Mouse (Mus musculus): Measurements from ENCODE around the gene Nfya. TPM values are rescaled to one million over a fixed set of nuclear protein-coding genes. Genes with fewer than 3 reads are reported as not detected.

The Nfya gene
- total RNA-seq (2021) = 10 to 100 TPM; 31.5 to 33.3 TPM
- long read RNA-seq, experiment 1, partial matches to known transcripts = 0 of 1 reads
- long read RNA-seq, experiment 1, other reads (novel, unspliced or antisense) = 1 of 1 reads
- long read RNA-seq, experiment 2, partial matches to known transcripts = 0 of 2 reads
- long read RNA-seq, experiment 2, other reads (novel, unspliced or antisense) = 2 of 2 reads

- intact Hi-C loops (cut with DNase I) = loop anchor here (5.0 to 10.0 kb wide), 3 partner anchors 72 to 995 kb away; no protein-coding TSS in a partner anchor
- DNase-seq (ENCODE audit: low spot score in 2 of 2) = peak; percentile 100
These were observed at the start of gene Nfya, which contains the start of gene Oard1 for GRCm38 (mm10) chr17:48409380-48410298. Gene Nfya (minus strand): TSS chr17:48409906. Gene Oard1 (plus strand): TSS chr17:48410014.

- intact Hi-C loops (cut with DNase I) = no loop called here
- no peak for DNase-seq (ENCODE audit: low spot score in 2 of 2)
These were observed 48.4 kb upstream of the Nfya start for GRCm38 (mm10) chr17:48457971-48458653.

GRCm38 (mm10) chr17:48455955-48456354, 46.2 kb upstream of the Nfya start:
- no peak for DNase-seq (ENCODE audit: low spot score in 2 of 2)
- intact Hi-C loops (cut with DNase I) = no loop called here

GRCm38 (mm10) chr17:48454688-48455087, 45.0 kb upstream of the Nfya start, which contains the start of gene Unc5cl:
Gene Unc5cl (plus strand): TSS chr17:48454901.
- intact Hi-C loops (cut with DNase I) = no loop called here
- DNase-seq (ENCODE audit: low spot score in 2 of 2) = no peak

- no peak for DNase-seq (ENCODE audit: low spot score in 2 of 2)
- intact Hi-C loops (cut with DNase I) = no loop called here
These were observed 44.5 kb upstream of the Nfya start for GRCm38 (mm10) chr17:48454190-48454589.

GRCm38 (mm10) chr17:48453489-48453888, 43.8 kb upstream of the Nfya start:
- DNase-seq (ENCODE audit: low spot score in 2 of 2) = no peak
- intact Hi-C loops (cut with DNase I) = no loop called here

- no peak for DNase-seq (ENCODE audit: low spot score in 2 of 2)
- intact Hi-C loops (cut with DNase I) = no loop called here
These were observed 42.2 kb upstream of the Nfya start for GRCm38 (mm10) chr17:48451753-48452444.

GRCm38 (mm10) chr17:48451353-48451675, 41.6 kb upstream of the Nfya start, which contains the start of gene Tspo2:
Gene Tspo2 (minus strand): TSS chr17:48451522.
- intact Hi-C loops (cut with DNase I) = no loop called here
- DNase-seq (ENCODE audit: low spot score in 2 of 2) = no peak

- intact Hi-C loops (cut with DNase I) = no loop called here
- DNase-seq (ENCODE audit: low spot score in 2 of 2) = no peak
These were observed 41.1 kb upstream of the Nfya start for GRCm38 (mm10) chr17:48450666-48451352.

GRCm38 (mm10) chr17:48447675-48448074, 38.0 kb upstream of the Nfya start:
- DNase-seq (ENCODE audit: low spot score in 2 of 2) = no peak
- intact Hi-C loops (cut with DNase I) = no loop called here

GRCm38 (mm10) chr17:48443542-48444145, 33.9 kb upstream of the Nfya start:
- DNase-seq (ENCODE audit: low spot score in 2 of 2) = no peak
- intact Hi-C loops (cut with DNase I) = no loop called here

GRCm38 (mm10) chr17:48442745-48443457, 33.2 kb upstream of the Nfya start:
- no peak for DNase-seq (ENCODE audit: low spot score in 2 of 2)
- intact Hi-C loops (cut with DNase I) = no loop called here

GRCm38 (mm10) chr17:48437421-48437911, 27.8 kb upstream of the Nfya start:
- DNase-seq (ENCODE audit: low spot score in 2 of 2) = no peak
- intact Hi-C loops (cut with DNase I) = no loop called here

GRCm38 (mm10) chr17:48436487-48436886, 26.8 kb upstream of the Nfya start:
- DNase-seq (ENCODE audit: low spot score in 2 of 2) = no peak
- intact Hi-C loops (cut with DNase I) = no loop called here

- DNase-seq (ENCODE audit: low spot score in 2 of 2) = no peak
- intact Hi-C loops (cut with DNase I) = no loop called here
These were observed 24.8 kb upstream of the Nfya start for GRCm38 (mm10) chr17:48434479-48434878.

GRCm38 (mm10) chr17:48433689-48434330, 24.1 kb upstream of the Nfya start:
- no peak for DNase-seq (ENCODE audit: low spot score in 2 of 2)
- intact Hi-C loops (cut with DNase I) = no loop called here

- intact Hi-C loops (cut with DNase I) = no loop called here
- DNase-seq (ENCODE audit: low spot score in 2 of 2) = no peak
These were observed 23.4 kb upstream of the Nfya start for GRCm38 (mm10) chr17:48433006-48433655.
